Mouse (Mus musculus) C2C12 (cell line): Measurements from ENCODE around the gene Nob1.

Experiments
- CTCF ChIP-seq: IDR thresholded peaks from one replicate; pipeline ENCODE4 v1.5.1; 2011; ENCODE audit not compliant: control insufficient read depth, insufficient read depth, insufficient read length
- MAX ChIP-seq: IDR thresholded peaks from one replicate; pipeline ENCODE4 v1.6.1; 2011; ENCODE audit warnings: mild to moderate bottlenecking, control low read depth
- MYOD1 ChIP-seq: IDR thresholded peaks from one replicate; pipeline ENCODE4 v1.6.1; 2011; ENCODE audit warnings: low read depth; ENCODE audit not compliant: control insufficient read depth, insufficient read length
- USF1 ChIP-seq: IDR thresholded peaks from one replicate; pipeline ENCODE4 v1.6.1; 2011; ENCODE audit warnings: low read depth, mild to moderate bottlenecking, control low read depth, moderate library complexity

DNA sequence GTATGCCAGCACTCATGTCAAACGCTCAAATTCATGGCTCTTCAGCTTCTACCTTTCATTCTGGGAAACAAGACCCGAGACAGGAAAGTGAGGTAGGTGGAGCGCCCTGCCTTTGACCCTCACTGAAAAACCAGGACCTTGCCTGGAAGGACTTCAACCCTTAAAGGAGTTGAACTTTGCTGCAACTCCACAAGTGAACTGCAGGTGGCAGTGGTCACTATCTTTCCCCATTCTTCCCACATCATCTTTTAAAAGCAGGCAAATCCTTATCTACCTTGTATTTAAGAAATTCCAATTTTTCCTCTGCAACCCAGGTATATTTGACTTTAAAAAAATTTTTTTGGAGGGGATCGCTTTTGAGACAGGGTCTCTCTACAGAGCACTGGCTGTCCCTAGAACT, 13.5 kb downstream of the Nob1 start:
- TF ChIP-seq MYOD1 (no peak), CTCF (no peak), MAX (no peak), USF1 (no peak)
